Mouse (Mus musculus) ovary, postnatal 14 days (tissue): ENCODE results near the gene Rbm8a.
A peak's percentile ranks its signal among the peaks of the same experiment; 100 is the strongest.
"Not testable (repeated sequence)": the region's sequence is repeated elsewhere in the genome, so short reads cannot be mapped to it uniquely, and the experiment has no call there.

Source experiments
- DNase-seq: peaks from one replicate; pipeline ENCODE4 v3.0.0; 2022; ENCODE audit warnings: low spot score

Rbm8a gene

GRCm38 (mm10) chr3:96606007-96606406 lies 23.7 kb upstream of the Rbm8a start:
- not testable (repeated sequence) for DNase-seq

DNA sequence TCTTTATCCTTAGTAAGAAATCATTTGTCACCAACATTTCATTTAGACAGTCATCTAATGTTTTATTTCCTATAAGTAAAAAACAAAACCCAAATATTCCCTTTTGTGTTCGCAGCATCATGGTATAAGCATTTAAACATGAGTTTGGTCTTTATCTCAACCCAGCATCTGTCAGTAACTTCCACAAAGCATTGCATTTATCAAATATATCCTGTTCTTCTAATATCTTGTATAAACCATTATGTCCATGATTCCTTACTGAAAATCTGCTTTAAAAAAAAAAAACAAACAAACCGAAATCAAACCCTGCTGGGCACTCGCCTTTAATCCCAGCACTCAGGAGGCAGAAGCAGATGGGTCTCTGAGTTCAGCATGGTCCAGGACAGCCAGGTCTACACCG lies 23.1 kb upstream of the Rbm8a start:
- DNase-seq = no peak

- DNase-seq = no peak
Measured at GRCm38 (mm10) chr3:96617941-96618340, 11.8 kb upstream of the Rbm8a start.

- DNase-seq = no peak
Measured at GRCm38 (mm10) chr3:96623201-96623600, 6.5 kb upstream of the Rbm8a start.

GRCm38 (mm10) chr3:96632058-96632457 lies 2.3 kb downstream of the Rbm8a start:
- no peak for DNase-seq

GRCm38 (mm10) chr3:96634015-96634414 lies 4.3 kb downstream of the Rbm8a start:
- no peak for DNase-seq

GRCm38 (mm10) chr3:96634928-96635879 lies 5.5 kb downstream of the Rbm8a start, which contains the start of the genes Pex11b and Gm42957:
Pex11b (plus strand) TSS chr3:96635376.
Gm42957 (plus strand) TSS chr3:96635474.
- DNase-seq = peak; percentile 83

GRCm38 (mm10) chr3:96635906-96636305 lies 6.2 kb downstream of the Rbm8a start:
- no peak for DNase-seq

DNA sequence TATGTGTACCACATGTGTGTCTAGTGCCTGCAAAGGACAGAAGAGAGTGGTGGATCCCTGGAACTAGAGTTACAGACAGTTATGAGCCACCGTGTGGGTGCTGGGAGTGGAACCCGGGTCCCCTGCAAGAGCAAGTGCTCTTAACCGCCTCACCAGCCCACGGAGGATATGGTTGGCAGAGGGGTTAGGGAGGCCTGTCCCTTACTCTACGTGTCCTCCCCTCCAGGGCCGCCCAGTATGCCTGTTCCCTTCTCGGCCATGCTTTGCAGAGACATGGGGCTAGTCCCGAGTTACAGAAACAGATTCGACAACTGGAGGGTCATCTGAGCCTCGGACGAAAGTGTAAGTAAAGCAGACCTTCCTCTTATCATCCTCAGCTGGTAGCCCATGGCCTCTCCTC lies 6.7 kb downstream of the Rbm8a start:
- DNase-seq = no peak

- peak; percentile 50 for DNase-seq
Measured at GRCm38 (mm10) chr3:96639219-96639618, 9.5 kb downstream of the Rbm8a start.

DNA sequence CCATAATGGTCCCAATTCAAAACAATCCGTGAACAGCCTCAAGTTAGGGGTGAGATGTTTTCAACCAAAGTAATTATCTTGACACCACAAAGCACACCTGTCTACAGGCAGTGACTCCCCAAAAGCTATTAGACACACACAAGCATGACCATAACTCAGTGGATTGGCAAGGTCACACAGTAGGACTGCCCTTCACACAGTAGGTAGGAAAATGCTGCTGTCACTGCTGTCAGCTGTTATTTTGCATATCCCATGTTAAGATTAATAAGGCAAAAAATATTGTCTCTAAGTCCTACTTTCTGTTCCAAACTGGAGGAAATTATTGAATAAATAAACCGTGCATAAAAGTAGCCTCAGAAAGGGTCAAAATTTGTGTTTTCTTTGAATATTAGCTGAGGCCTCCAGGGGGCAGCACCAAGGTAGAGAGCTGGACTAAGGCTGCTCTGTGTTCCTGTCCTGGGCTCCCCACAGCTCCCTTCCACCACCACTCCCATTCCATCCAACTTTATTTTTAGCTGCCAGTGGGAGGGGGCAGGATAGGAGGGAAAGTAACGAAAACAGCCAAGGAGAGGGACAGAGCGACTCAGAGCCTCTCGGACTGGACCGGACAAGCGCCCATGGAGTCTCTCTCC lies 15.4 kb downstream of the Rbm8a start, which contains the start of gene Itga10:
TSS of gene Itga10 (plus strand) at position 567 of the 632 bp plus-strand sequence.
- DNase-seq = no peak

DNA sequence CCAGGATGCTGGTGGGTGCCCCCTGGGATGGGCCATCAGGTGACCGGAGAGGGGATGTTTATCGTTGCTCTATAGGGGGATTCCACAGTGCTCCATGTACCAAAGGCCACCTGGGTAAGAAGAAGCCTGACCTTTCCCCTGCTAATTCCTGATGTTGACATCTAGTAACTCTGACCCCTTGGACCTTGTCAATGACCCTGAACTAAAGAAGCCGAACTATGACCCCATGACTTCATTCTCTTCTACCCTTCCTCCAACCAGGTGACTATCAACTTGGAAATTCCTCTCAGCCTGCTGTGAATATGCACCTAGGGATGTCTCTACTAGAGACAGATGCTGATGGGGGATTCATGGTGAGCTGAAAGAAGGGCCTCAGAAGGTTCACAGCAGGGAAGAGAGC lies 17.6 kb downstream of the Rbm8a start:
- no peak for DNase-seq

GRCm38 (mm10) chr3:96660901-96661300 lies 31.2 kb downstream of the Rbm8a start:
- no peak for DNase-seq

- DNase-seq = no peak
Measured at GRCm38 (mm10) chr3:96662731-96663316, 33.1 kb downstream of the Rbm8a start.

DNA sequence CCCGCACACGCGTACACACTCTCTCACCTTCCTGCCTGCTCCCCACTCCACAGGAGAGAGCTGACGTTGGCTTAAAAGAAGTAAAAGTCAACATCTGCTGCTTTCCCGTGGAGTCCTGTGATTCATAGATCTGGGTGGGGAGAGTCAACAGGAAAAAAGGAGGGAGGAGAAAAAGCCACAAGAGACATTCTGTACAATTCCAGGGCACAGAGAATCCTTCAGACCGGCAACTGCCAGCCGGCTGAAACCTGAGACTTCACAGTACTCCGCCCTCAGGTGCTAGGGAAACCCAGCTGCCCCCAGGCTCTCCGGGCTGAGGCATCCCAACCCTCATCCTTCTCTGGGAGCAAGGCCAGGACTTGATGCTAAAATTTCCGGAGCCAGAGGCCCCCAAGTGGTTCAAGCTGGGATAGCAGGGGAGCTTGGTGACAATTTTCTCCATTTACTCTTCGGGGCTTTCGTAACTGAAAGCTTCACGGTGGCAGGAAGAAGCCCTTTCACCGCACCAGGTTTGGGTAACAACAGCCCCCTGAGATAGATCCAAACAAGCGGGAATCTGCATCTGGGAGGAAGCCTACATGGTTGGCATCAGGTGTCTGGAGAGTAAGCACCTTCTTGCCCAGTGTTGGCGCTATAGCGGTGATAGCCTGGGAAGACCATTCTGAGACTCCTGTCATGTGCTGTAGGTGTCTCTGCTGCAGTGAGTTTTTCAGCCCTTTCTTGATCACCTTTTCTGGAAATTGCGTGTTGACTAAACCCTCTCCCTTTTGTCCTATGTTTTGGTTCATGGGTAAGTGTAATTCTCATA lies 33.9 kb downstream of the Rbm8a start:
- peak; percentile 80 for DNase-seq

- not testable (repeated sequence) for DNase-seq
Measured at GRCm38 (mm10) chr3:96665732-96666363, 36.1 kb downstream of the Rbm8a start.

GRCm38 (mm10) chr3:96666916-96667315 lies 37.2 kb downstream of the Rbm8a start:
- no peak for DNase-seq

- DNase-seq = no peak
Measured at GRCm38 (mm10) chr3:96667316-96667715, 37.6 kb downstream of the Rbm8a start.

GRCm38 (mm10) chr3:96668424-96669067 lies 38.8 kb downstream of the Rbm8a start:
- no peak for DNase-seq

DNA sequence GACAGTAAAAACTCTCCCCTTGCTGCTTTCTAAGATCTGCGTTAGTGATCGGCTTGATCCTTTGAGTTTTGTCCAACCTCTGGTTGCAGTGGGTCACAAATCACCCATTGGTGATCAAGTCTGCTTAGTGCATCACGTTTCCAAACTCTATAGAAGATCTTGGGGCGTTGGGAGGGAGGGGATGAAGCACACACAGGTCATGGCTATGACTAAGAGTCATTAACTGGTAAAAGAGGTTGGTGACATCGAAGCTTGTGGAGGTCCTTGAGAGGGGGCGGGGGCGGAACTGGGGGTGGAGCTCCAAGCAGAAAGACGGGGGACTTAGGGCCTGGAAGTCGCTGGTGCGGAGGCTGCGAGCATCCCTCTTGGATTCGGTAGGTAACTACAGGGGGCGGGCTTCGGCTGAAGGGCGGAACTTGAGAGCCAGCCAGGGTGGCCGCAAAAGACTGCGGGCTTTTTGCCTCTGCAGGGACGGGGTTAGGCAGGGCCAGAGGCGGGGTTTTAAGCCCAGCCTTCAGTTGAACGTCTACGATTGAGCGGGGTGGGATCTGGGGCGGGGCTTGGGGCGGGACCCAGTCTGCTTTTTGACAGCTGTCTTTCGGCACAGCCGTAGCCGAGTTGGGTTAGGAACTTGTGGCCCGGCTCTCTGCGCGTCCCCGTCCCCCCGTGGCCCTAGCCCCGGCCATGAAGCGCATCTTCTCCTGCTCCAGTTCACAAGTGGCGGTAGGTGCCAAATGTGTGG lies 40.2 kb downstream of the Rbm8a start, which contains the start of gene Ankrd35:
TSS of gene Ankrd35 (plus strand) at position 405 of the 742 bp plus-strand sequence.
- peak; percentile 72 for DNase-seq
